Mouse (Mus musculus) heart, embryonic 11.5 days (tissue): ENCODE measurements around the gene Evc. TPM values are rescaled to one million over a fixed set of nuclear protein-coding genes. Genes with fewer than 3 reads are reported as not detected.

Experiments used
- ATAC-seq: fragments of 200-750 bp; cut with Nextera tagmentation; replicated peaks from 2 replicates; pipeline ENCODE4 v1.8.0; 2017; ENCODE audit warnings: moderate library complexity; ENCODE audit not compliant: insufficient number of reproducible peaks, low FRiP score, low TSS enrichment
- H3K27ac ChIP-seq: fragments of 300-500 bp; sonication (generic); 2 replicates; pipeline ENCODE4 v1.5.1; 2014; ENCODE audit warnings: mild to moderate bottlenecking, low read depth, low read length
- H3K27me3 ChIP-seq: fragments of 300-500 bp; sonication (generic); 2 replicates; pipeline ENCODE4 v1.6.1; 2014; ENCODE audit warnings: mild to moderate bottlenecking, low read length, mixed read lengths; ENCODE audit not compliant: control insufficient read depth, insufficient read depth
- H3K36me3 ChIP-seq: fragments of 300-500 bp; sonication (generic); 2 replicates; pipeline ENCODE4 v1.6.1; 2014; ENCODE audit warnings: mild to moderate bottlenecking, low read length, moderate library complexity, mixed read lengths; ENCODE audit not compliant: control insufficient read depth, insufficient read depth
- H3K4me1 ChIP-seq: fragments of 300-500 bp; sonication (generic); 2 replicates; pipeline ENCODE4 v1.6.1; 2014; ENCODE audit warnings: low read length; ENCODE audit not compliant: control insufficient read depth, insufficient read depth
- H3K4me2 ChIP-seq: fragments of 300-500 bp; sonication (generic); 2 replicates; pipeline ENCODE4 v1.6.1; 2014; ENCODE audit warnings: mild to moderate bottlenecking, moderate library complexity
- H3K4me3 ChIP-seq: fragments of 300-500 bp; sonication (generic); 2 replicates; pipeline ENCODE4 v1.5.1; 2014; ENCODE audit warnings: low read depth, low read length
- H3K9ac ChIP-seq: fragments of 300-500 bp; sonication (generic); 2 replicates; pipeline ENCODE4 v1.6.1; 2014; ENCODE audit warnings: mild to moderate bottlenecking, low read depth, low read length, moderate library complexity
- H3K9me3 ChIP-seq: fragments of 300-500 bp; sonication (generic); replicated peaks from 2 replicates; pipeline ENCODE4 v1.6.1; 2016; ENCODE audit warnings: low read length; ENCODE audit not compliant: control insufficient read depth
- whole genome bisulfite sequencing: fragments of 180-500 bp; shearing (Covaris S2); extraction: QIAGEN DNeasy Blood & Tissue Kit; methylation state at CpG from one replicate; pipeline ENCODE4 v1.1.7; 2014; ENCODE audit not compliant: insufficient replicate concordance; 5-methylcytosine and 5-hydroxymethylcytosine counted together
- polyA plus RNA-seq: library from polyadenylated mRNA; unstranded; fragments of >200 nt; fragmentation: Nextera tagmentation; extraction: Ambion mirVana; gene quantifications from 2 replicates; pipeline ENCODE4 v1.2.1, GENCODE M21; 2014

Evc gene
- polyA plus RNA-seq, 1 experiment from 2014 or later = 4.0 TPM

GRCm38 (mm10) chr5:37289236-37289635 is 47.5 kb downstream of the Evc start:
- Histone ChIP-seq H3K27me3 (no peaks in the 10 kb centered on the region), H3K9ac (no peak overlapping the region), H3K4me2 (no peak overlapping the region), H3K4me1 (no peaks in the 10 kb centered on the region), H3K9me3 (no peaks in the 10 kb centered on the region), H3K4me3 (no peak overlapping the region), H3K27ac (no peak overlapping the region), H3K36me3 (no peaks in the 10 kb centered on the region)
- WGBS = 13% methylated on average over 3 of the region's 3 CpGs
- no peak for ATAC-seq

- no peaks in the 10 kb centered on the region for H3K4me1 ChIP-seq
- no peak overlapping the region for H3K27ac ChIP-seq
- ATAC-seq = no peak
- H3K27me3 ChIP-seq = no peaks in the 10 kb centered on the region
- no peaks in the 10 kb centered on the region for H3K9me3 ChIP-seq
- H3K36me3 ChIP-seq = no peaks in the 10 kb centered on the region
- H3K4me3 ChIP-seq = no peak overlapping the region
- no peak overlapping the region for H3K9ac ChIP-seq
- WGBS = 68% methylated on average over 3 of the region's 3 CpGs
- no peak overlapping the region for H3K4me2 ChIP-seq
Observed at GRCm38 (mm10) chr5:37288374-37288773, 48.3 kb downstream of the Evc start.

- Histone ChIP-seq H3K4me3 (no peak overlapping the region), H3K27me3 (no peaks in the 10 kb centered on the region), H3K4me2 (no peak overlapping the region), H3K27ac (no peak overlapping the region), H3K9me3 (no peaks in the 10 kb centered on the region), H3K4me1 (no peaks in the 10 kb centered on the region), H3K36me3 (no peaks in the 10 kb centered on the region), H3K9ac (no peak overlapping the region)
- ATAC-seq = no peak
- 82% methylated on average over 11 of the region's 11 CpGs for WGBS
Observed at GRCm38 (mm10) chr5:37281021-37281420, 55.7 kb downstream of the Evc start.

- Histone ChIP-seq H3K36me3 (no peaks in the 10 kb centered on the region), H3K9ac (no peak overlapping the region), H3K27me3 (no peaks in the 10 kb centered on the region), H3K9me3 (no peaks in the 10 kb centered on the region), H3K4me1 (no peaks in the 10 kb centered on the region), H3K27ac (no peak overlapping the region), H3K4me2 (no peak overlapping the region), H3K4me3 (no peak overlapping the region)
- no peak for ATAC-seq
- WGBS = 74% methylated on average over 6 of the region's 6 CpGs
Observed at GRCm38 (mm10) chr5:37263816-37264215, 72.9 kb downstream of the Evc start.

- 55% methylated on average over 5 of the region's 5 CpGs for WGBS
Observed at GRCm38 (mm10) chr5:37261734-37262133, 75.0 kb downstream of the Evc start.

GRCm38 (mm10) chr5:37257243-37257642 is 79.5 kb downstream of the Evc start:
- ATAC-seq = no peak
- Histone ChIP-seq H3K9me3 (no peaks in the 10 kb centered on the region), H3K4me1 (no peaks in the 10 kb centered on the region), H3K9ac (no peak overlapping the region), H3K27me3 (no peaks in the 10 kb centered on the region), H3K4me3 (no peak overlapping the region), H3K27ac (no peak overlapping the region), H3K4me2 (no peak overlapping the region), H3K36me3 (no peaks in the 10 kb centered on the region)
- WGBS = 42% methylated on average over 5 of the region's 5 CpGs

More at GRCm38 (mm10) chr5:37261734-37262133, 75.0 kb downstream of the Evc start:
- H3K36me3 ChIP-seq = no peaks in the 10 kb centered on the region
- no peak overlapping the region for H3K4me2 ChIP-seq
- no peaks in the 10 kb centered on the region for H3K9me3 ChIP-seq
- H3K9ac ChIP-seq = no peak overlapping the region
- H3K27me3 ChIP-seq = no peaks in the 10 kb centered on the region
- no peak overlapping the region for H3K27ac ChIP-seq
- no peak for ATAC-seq
- H3K4me1 ChIP-seq = no peaks in the 10 kb centered on the region
- no peak overlapping the region for H3K4me3 ChIP-seq

- ATAC-seq = no peak
- Histone ChIP-seq H3K4me1 (no peaks in the 10 kb centered on the region), H3K9ac (no peak overlapping the region), H3K4me2 (no peak overlapping the region), H3K27ac (no peak overlapping the region), H3K4me3 (no peak overlapping the region), H3K36me3 (no peaks in the 10 kb centered on the region), H3K27me3 (no peaks in the 10 kb centered on the region), H3K9me3 (no peaks in the 10 kb centered on the region)
- 57% methylated on average over 7 of the region's 7 CpGs for WGBS
Observed at GRCm38 (mm10) chr5:37256823-37257222, 79.9 kb downstream of the Evc start.

GRCm38 (mm10) chr5:37254523-37254922 is 82.2 kb downstream of the Evc start:
- no peaks in the 10 kb centered on the region for H3K9me3 ChIP-seq
- no peak overlapping the region for H3K4me2 ChIP-seq
- no peaks in the 10 kb centered on the region for H3K36me3 ChIP-seq
- 76% methylated on average over 4 of the region's 4 CpGs for WGBS
- no peak for ATAC-seq
- H3K4me1 ChIP-seq = no peaks in the 10 kb centered on the region
- no peaks in the 10 kb centered on the region for H3K27me3 ChIP-seq
- H3K9ac ChIP-seq = no peak overlapping the region
- H3K27ac ChIP-seq = no peak overlapping the region
- no peak overlapping the region for H3K4me3 ChIP-seq

- H3K4me1 ChIP-seq = no peaks in the 10 kb centered on the region
- no peak overlapping the region for H3K9ac ChIP-seq
- no peak overlapping the region for H3K4me2 ChIP-seq
- no peak overlapping the region for H3K4me3 ChIP-seq
- 70% methylated on average over 9 of the region's 9 CpGs for WGBS
- H3K9me3 ChIP-seq = no peaks in the 10 kb centered on the region
- H3K27me3 ChIP-seq = peaks cover 6% of the 10 kb centered on the region
- ATAC-seq = no peak
- H3K36me3 ChIP-seq = no peaks in the 10 kb centered on the region
- H3K27ac ChIP-seq = no peak overlapping the region
Observed at GRCm38 (mm10) chr5:37252101-37252804, 84.4 kb downstream of the Evc start.
